Mouse (Mus musculus) ES-Bruce4 (cell line): ENCODE measurements around the gene Ablim2.
A peak's percentile ranks its signal among the peaks of the same experiment; 100 is the strongest.

ENCODE experiments used
- CTCF ChIP-seq: IDR thresholded peaks from one replicate; pipeline ENCODE4 v1.8.1; 2011; ENCODE audit warnings: low read depth, low read length
- POLR2A ChIP-seq: IDR thresholded peaks from one replicate; pipeline ENCODE4 v1.8.1; 2011; ENCODE audit warnings: low read length; ENCODE audit not compliant: insufficient read depth

DNA sequence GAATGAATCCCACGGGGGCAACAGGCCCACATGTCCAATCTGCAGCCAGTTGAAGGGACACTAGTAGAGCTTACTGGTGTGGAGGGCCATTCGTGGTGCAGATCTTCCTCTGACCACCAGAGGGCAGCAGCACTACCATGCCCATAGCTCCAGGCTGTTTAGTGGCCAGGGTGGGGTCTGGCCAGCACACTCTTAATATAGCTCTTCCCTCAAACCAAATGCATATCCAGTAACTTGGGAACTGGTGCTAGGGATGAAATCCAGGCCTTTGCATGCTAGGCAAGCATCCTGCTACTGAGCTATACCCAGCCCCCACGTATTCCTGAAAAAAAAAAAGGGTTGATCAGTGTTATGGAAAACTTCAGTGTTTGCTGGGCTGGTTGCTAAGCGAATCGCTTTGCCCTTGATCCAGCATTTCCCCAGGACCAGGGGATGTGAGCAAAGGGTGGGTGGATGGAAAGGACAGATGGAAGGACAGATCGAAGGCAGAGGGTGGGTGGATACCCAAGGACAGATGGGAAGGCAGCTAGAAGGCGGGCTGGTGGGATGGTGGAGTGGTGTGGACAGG, 37.9 kb downstream of the Ablim2 start:
- TF ChIP-seq POLR2A = no peak
- TF ChIP-seq CTCF = peak; percentile 98
